Mouse (Mus musculus): Measurements from ENCODE around the gene Clip3. TPM values are rescaled to one million over a fixed set of nuclear protein-coding genes. Genes with fewer than 3 reads are reported as not detected.
A peak's percentile ranks its signal among the peaks of the same experiment; 100 is the strongest.

The Clip3 gene
- polyA plus RNA-seq, 1 experiment, result 1.7 TPM

- TF ChIP-seq CTCF (IDR thresholded peaks at IDR 0.05; ENCODE audit: low read depth, low read length) (no peak), POLR2A (IDR thresholded peaks at IDR 0.05; ENCODE audit: borderline replicate concordance, low read depth, low read length) (no peak)
- Histone ChIP-seq H3K27ac (ENCODE audit: insufficient read depth, low read depth, low read length) (peak within 1 kb of the TSS; percentile 76), H3K4me1 (ENCODE audit: control insufficient read depth, insufficient read depth, low read length) (peaks cover 15% of the 10 kb centered on the region), H3K4me3 (ENCODE audit: insufficient read depth, low read length) (peak within 1 kb of the TSS; percentile 64)
Observed at GRCm38 (mm10) chr7:30323795-30324194, 32.3 kb downstream of the Clip3 start, which contains the start of gene Sdhaf1. TSS of gene Sdhaf1 (minus strand) at chr7:30323895.

- Histone ChIP-seq H3K27ac (ENCODE audit: insufficient read depth, low read depth, low read length) (no peak overlapping the region), H3K4me3 (ENCODE audit: insufficient read depth, low read length) (no peak overlapping the region), H3K4me1 (ENCODE audit: control insufficient read depth, insufficient read depth, low read length) (peaks cover 15% of the 10 kb centered on the region)
- TF ChIP-seq POLR2A (IDR thresholded peaks at IDR 0.05; ENCODE audit: borderline replicate concordance, low read depth, low read length) (no peak), CTCF (IDR thresholded peaks at IDR 0.05; ENCODE audit: low read depth, low read length) (no peak)
Observed at GRCm38 (mm10) chr7:30324300-30324944, 32.9 kb downstream of the Clip3 start.

- Histone ChIP-seq H3K27ac (ENCODE audit: insufficient read depth, low read depth, low read length) (no peak overlapping the region), H3K4me1 (ENCODE audit: control insufficient read depth, insufficient read depth, low read length) (peaks cover 15% of the 10 kb centered on the region), H3K4me3 (ENCODE audit: insufficient read depth, low read length) (no peak overlapping the region)
- no peak for TF ChIP-seq CTCF (IDR thresholded peaks at IDR 0.05; ENCODE audit: low read depth, low read length)
- no peak for TF ChIP-seq POLR2A (IDR thresholded peaks at IDR 0.05; ENCODE audit: borderline replicate concordance, low read depth, low read length)
Observed at GRCm38 (mm10) chr7:30325364-30325763, 33.8 kb downstream of the Clip3 start.

- H3K4me3 ChIP-seq (ENCODE audit: insufficient read depth, low read length), result no peak overlapping the region
- no peak for TF ChIP-seq POLR2A (IDR thresholded peaks at IDR 0.05; ENCODE audit: borderline replicate concordance, low read depth, low read length)
- no peak for TF ChIP-seq CTCF (IDR thresholded peaks at IDR 0.05; ENCODE audit: low read depth, low read length)
- H3K27ac ChIP-seq (ENCODE audit: insufficient read depth, low read depth, low read length), result no peak overlapping the region
- H3K4me1 ChIP-seq (ENCODE audit: control insufficient read depth, insufficient read depth, low read length), result peaks cover 9% of the 10 kb centered on the region
Observed at GRCm38 (mm10) chr7:30326427-30326826, 34.9 kb downstream of the Clip3 start.

- H3K27ac ChIP-seq (ENCODE audit: insufficient read depth, low read depth, low read length), result no peak overlapping the region
- peaks cover 9% of the 10 kb centered on the region for H3K4me1 ChIP-seq (ENCODE audit: control insufficient read depth, insufficient read depth, low read length)
- no peak overlapping the region for H3K4me3 ChIP-seq (ENCODE audit: insufficient read depth, low read length)
- no peak for TF ChIP-seq POLR2A (IDR thresholded peaks at IDR 0.05; ENCODE audit: borderline replicate concordance, low read depth, low read length)
Observed at GRCm38 (mm10) chr7:30327140-30327539, 35.6 kb downstream of the Clip3 start.

- no peak overlapping the region for H3K27ac ChIP-seq (ENCODE audit: insufficient read depth, low read depth, low read length)
- no peak for TF ChIP-seq CTCF (IDR thresholded peaks at IDR 0.05; ENCODE audit: low read depth, low read length)
- TF ChIP-seq POLR2A (IDR thresholded peaks at IDR 0.05; ENCODE audit: borderline replicate concordance, low read depth, low read length), result no peak
- no peak overlapping the region for H3K4me3 ChIP-seq (ENCODE audit: insufficient read depth, low read length)
- H3K4me1 ChIP-seq (ENCODE audit: control insufficient read depth, insufficient read depth, low read length), result peaks cover 9% of the 10 kb centered on the region
Observed at GRCm38 (mm10) chr7:30328379-30328778, 36.9 kb downstream of the Clip3 start.

- peaks cover 4% of the 10 kb centered on the region; the same call in 1 of the 2 replicates for H3K4me1 ChIP-seq (ENCODE audit: control insufficient read depth, insufficient read depth, low read length)
- H3K27ac ChIP-seq (ENCODE audit: insufficient read depth, low read depth, low read length), result no peak overlapping the region
- H3K4me3 ChIP-seq (ENCODE audit: insufficient read depth, low read length), result no peak overlapping the region
- TF ChIP-seq CTCF (IDR thresholded peaks at IDR 0.05; ENCODE audit: low read depth, low read length) (peak; percentile 62), POLR2A (IDR thresholded peaks at IDR 0.05; ENCODE audit: borderline replicate concordance, low read depth, low read length) (no peak)
Observed at GRCm38 (mm10) chr7:30331887-30332286, 40.4 kb downstream of the Clip3 start.

GRCm38 (mm10) chr7:30332622-30333259, 41.2 kb downstream of the Clip3 start:
- no peak overlapping the region for H3K27ac ChIP-seq (ENCODE audit: insufficient read depth, low read depth, low read length)

GRCm38 (mm10) chr7:30333436-30333835, 41.9 kb downstream of the Clip3 start:
- TF ChIP-seq CTCF (IDR thresholded peaks at IDR 0.05; ENCODE audit: low read depth, low read length) (no peak), POLR2A (IDR thresholded peaks at IDR 0.05; ENCODE audit: borderline replicate concordance, low read depth, low read length) (no peak)
- no peak overlapping the region for H3K27ac ChIP-seq (ENCODE audit: insufficient read depth, low read depth, low read length)
- H3K4me1 ChIP-seq (ENCODE audit: control insufficient read depth, insufficient read depth, low read length), result peaks cover 4% of the 10 kb centered on the region; the same call in 1 of the 2 replicates
- no peak overlapping the region for H3K4me3 ChIP-seq (ENCODE audit: insufficient read depth, low read length)

More at GRCm38 (mm10) chr7:30332622-30333259, 41.2 kb downstream of the Clip3 start:
- no peak overlapping the region for H3K4me3 ChIP-seq (ENCODE audit: insufficient read depth, low read length)
- TF ChIP-seq POLR2A (IDR thresholded peaks at IDR 0.05; ENCODE audit: borderline replicate concordance, low read depth, low read length) (no peak), CTCF (IDR thresholded peaks at IDR 0.05; ENCODE audit: low read depth, low read length) (no peak)
- peaks cover 4% of the 10 kb centered on the region; the same call in 1 of the 2 replicates for H3K4me1 ChIP-seq (ENCODE audit: control insufficient read depth, insufficient read depth, low read length)

GRCm38 (mm10) chr7:30334563-30334962, 43.0 kb downstream of the Clip3 start:
- peaks cover 4% of the 10 kb centered on the region; the same call in 1 of the 2 replicates for H3K4me1 ChIP-seq (ENCODE audit: control insufficient read depth, insufficient read depth, low read length)
- no peak overlapping the region for H3K27ac ChIP-seq (ENCODE audit: insufficient read depth, low read depth, low read length)
- no peak overlapping the region for H3K4me3 ChIP-seq (ENCODE audit: insufficient read depth, low read length)
- no peak for TF ChIP-seq CTCF (IDR thresholded peaks at IDR 0.05; ENCODE audit: low read depth, low read length)
- TF ChIP-seq POLR2A (IDR thresholded peaks at IDR 0.05; ENCODE audit: borderline replicate concordance, low read depth, low read length), result no peak
